Mouse (Mus musculus) left cerebral cortex, postnatal 4 days (tissue): ENCODE results near the gene Bcas1. TPM values are rescaled to one million over a fixed set of nuclear protein-coding genes. Genes with fewer than 3 reads are reported as not detected.

Experiments
- DNase-seq: peaks from one replicate; pipeline ENCODE4 v3.0.0-alpha.2; 2022
- intact Hi-C: fragments of 180-260 bp; cut with DNase I; formaldehyde crosslinking; loops from one replicate; pipeline ENCODE4 v1.15.1; 2025
- total RNA-seq, 2 experiments: library from RNA; stranded (reverse); gene quantifications; 2 replicates each; pipeline ENCODE4 v1.2.3; 2021

The Bcas1 gene
- total RNA-seq, 2 experiments from 2014 or later = 10.9 to 13.6 TPM

DNA sequence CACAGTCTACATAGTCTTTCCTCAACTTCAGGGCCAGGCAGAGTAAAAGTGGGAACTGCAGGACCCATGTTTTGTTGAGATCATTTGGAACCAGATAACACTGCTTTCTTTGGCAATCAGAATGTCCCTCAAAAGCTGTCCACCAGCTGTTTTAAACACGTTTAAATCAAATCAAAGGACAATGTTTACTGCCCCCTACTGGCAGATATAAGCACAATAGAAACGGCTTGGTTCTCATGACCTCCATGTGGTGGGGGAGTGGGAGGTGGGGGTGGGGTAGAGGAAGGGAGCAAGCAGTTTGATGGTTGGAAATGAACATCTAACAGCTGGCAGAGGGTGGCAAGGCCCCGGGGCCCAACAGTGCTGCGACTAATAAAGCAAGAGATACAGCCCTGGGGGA lies 5.7 kb downstream of the Bcas1 start:
- intact Hi-C loops = no loop called here
- no peak for DNase-seq

DNA sequence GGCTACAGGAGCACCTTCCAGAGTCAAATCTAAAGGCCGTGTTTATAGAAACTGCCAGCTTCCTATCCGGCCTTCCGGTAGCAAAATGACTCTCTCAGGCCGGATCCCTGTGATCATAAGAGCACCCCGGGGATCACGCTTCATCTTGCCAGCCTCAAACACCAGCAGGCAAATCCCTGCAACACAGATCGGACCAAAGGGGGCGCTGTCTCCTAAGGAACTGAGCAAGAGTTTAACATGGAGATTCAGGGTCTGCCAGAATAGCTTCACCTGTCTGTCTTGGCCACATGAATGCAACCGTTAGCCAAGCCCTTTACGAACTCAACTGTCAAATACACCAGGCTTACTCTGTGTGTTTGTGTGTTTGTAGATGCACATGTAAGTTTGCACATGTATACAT lies 8.9 kb downstream of the Bcas1 start:
- intact Hi-C loops = no loop called here
- peak; percentile 64 for DNase-seq

DNA sequence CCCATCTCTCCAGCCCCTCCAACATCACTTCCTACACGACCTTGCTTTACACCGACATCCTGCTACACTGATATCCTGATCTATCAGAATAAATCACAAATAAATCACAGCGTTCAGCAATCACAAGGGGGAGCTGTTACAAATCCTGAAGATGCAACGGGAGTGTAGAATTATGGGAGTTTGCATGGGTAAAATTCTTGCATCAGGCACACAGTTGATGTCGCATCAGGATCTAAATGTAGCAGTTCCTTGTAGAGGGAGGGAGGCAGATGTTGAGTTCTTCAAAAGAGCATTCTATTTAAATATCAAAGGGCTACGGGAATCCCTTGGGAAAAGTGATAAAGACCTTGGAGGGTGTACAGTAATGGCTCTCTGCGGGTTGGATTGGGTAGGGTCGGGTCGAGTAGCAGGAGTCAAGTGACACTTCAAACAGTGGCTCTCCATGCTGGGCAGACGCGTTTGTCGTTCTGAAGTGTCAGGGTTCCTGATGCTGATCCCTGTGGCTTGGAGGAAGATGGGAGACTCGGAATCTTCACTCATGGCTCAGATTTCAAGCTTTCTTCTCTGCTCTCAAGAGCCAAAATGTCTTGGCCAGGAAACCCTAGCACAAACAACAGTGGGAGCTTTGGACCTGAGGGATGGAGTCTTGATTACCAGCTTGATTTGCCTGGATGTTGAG lies 16.0 kb downstream of the Bcas1 start:
- intact Hi-C loops = no loop called here
- no peak for DNase-seq

DNA sequence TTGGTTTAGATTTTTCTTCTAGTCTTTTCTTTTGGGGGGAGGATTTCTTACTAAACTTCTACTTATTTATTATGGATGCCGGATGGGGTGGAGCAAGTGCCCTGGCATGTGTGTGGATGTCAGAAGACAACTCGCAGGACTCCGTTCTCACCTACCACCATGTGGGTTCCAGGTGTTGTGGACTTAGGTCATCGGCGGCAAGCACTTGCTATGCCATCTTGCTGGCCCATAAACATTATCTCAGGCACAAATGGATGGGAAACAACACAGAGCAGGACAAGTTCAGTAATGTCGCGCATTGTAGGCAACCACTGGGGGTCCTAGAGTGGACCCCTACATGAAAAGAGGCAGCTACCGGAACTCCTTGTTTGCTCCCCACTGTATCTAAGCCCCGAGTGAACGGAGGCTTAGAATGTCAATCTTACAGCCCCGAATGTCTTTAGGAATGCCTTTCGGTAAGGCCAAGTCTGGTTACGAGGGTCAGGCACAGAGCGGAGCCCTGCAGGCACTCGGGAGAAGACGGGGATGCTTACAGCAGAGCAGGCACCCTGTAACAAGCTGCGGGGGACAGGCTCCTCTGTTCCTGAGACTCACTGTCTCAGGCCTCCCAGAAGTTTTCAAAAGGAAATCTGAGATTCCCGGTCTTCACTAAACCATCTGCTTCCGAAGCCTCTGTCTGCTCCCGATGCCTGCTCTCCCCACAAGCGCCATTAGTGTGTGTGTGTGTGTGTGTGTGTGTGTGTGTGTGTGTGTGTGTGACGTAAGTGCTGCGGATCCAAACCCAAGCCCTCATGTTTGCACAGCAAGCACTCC lies 16.8 kb downstream of the Bcas1 start:
- DNase-seq = no peak
- intact Hi-C loops = no loop called here

DNA sequence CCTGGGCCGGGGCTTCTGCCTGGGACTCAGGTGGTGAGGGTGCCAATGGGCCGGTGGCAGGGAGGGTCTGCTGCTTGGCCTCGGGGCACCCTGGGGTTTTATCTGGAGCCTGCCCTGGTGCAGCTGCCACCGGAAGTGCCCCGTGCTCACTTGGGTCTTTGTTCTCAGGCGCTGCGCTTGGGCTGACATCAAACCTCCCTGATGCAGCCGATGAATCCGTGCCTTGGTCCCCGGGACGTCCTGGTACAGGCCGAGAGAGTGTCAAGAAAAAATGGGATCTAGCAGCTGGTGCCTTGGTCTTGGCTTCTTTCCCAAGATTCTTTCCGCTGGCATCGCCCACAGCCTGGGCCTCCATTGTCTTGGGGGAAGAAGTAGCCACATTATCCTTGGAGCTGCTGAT lies 21.2 kb downstream of the Bcas1 start:
- intact Hi-C loops = no loop called here
- DNase-seq = peak; percentile 64

DNA sequence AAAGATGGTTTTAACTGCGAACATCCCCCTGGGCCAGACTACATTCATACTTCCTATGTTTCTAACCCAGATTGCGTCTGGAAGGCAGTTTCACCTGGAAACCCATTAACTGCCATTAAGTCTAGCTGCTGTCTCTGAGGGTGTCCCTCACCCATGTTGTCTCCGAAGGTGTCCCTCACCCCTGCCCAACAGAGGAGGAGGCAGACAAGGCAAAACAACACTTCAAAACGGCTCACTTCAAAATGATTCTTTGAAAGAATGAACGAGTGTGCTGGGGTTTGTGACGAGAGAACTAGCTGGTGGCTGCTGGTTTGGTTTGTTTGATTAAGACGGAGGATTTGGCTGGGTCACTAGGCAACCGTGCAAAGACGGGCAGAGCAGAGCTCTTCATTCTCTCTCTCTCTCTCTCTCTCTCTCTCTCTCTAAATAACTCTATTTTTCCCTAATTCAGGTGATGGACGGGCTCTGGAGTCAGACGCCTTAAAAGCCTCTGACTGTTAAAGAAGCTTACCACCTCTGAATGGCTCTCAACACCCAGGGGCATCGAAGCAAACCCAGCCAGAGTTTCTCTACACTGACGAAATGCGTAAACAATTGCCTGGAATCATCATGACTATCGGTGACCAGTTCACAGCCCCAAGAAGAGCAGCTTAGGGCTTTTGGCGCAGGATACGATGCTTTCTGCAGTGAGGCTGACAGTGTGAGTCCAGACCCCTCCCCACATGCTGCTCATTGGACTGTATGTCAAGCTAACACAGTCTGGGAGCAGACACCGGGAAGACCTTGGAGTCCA lies 22.7 kb downstream of the Bcas1 start:
- intact Hi-C loops = no loop called here

DNA sequence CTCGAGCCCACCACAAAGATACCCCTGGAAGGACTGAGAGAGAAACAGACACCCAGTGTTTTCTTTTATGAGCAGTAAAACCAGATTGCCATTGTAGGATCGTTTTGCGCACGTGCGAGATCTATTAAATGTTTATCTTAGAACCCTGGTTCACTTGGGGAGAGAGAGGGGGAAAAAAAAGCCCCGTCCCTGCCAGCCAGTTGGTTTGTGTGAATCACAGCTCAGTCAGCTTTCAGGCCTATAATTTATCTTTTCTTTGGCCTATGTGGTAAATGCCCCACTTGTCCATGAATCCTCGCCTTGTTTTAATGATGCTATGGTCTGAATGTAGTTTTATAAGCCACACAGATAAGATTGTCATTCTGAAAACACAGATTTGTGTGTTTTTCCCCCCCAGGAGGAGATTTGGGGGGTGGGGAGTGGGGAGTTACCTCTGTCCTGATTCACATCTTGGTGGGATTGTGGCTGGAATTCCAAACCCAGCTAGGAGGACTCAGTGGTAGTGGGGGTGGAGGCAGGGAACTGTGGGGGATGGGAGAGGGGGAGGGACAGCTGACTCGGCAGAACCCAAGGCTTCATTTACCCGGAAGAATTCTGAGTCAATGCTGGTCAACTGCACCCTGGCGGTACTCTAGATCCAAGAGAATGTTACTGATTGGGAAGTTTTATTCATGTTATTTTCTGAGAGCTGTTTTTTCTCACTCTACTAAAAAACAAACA lies 23.8 kb downstream of the Bcas1 start:
- intact Hi-C loops = no loop called here

More for the DNA sequence above, 22.7 kb downstream of the Bcas1 start:
- DNase-seq = no peak

DNA sequence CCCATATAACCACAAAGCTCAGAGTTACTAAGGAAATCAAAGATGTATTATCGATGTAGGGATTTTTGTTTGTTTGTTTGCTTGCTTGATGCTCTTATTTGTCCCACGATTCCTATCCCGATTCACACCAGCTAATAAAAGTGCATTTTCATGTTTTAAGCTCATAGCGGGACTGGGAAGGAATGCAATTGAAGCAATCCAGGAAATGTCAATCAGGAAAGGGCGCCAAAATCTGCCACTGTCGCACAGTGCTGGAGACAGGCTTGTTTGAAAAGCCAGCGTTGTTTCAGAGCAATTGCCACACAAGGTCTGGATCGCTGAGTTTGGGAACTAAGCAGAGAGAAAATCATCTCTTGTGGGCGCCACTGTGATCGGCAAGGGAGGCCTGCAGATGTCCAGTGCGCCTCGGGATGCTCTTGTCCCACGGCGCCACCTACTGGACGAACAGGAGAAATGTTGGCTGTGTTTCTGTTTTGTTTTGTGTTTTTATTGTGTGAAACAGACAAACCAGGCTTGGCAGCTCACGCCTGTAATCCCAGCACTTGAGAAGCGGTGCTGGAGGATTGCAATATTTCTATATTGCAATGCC lies 26.3 kb downstream of the Bcas1 start:
- intact Hi-C loops = no loop called here
- DNase-seq = peak; percentile 82

More for the DNA sequence above, 23.8 kb downstream of the Bcas1 start:
- DNase-seq = no peak

DNA sequence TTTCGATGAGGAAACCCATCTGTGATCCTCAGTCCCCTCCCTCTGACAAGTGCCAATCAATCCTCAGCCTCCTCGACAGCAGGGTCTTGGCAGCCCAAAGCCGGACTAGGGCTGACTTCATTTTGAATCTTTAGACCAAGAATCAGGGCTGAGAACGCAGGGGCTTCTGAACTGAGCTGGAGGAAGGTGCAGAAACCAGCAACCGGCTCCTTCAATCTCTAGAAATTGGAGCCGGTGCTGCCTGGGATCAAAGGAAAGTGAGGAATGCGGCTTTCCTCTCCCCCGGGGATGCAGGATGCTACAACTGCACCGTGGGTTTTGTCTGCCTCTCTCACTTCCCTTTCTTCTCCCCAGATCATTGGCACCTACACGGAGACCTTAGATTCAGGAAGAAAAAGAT lies 27.0 kb downstream of the Bcas1 start:
- DNase-seq = no peak
- intact Hi-C loops = no loop called here

DNA sequence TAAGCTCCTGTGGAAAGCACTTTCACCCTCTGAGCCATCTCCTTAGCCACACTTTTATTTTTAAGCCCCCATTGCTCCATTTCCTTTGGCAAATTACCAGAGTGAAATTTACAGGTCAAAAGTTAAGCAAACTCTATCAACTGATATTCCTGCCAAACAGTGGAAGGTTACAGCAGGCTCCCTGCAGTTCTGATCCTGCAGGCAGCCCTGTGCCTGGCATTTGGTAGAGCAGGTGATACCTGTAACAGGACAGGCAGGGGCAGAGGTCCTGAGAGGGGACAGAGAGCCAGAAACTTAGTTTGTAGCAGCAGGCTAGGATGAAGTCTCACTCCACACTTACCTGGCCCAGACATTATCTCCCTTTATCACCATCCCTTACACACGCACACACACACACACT lies 35.7 kb downstream of the Bcas1 start:
- intact Hi-C loops = no loop called here
- no peak for DNase-seq

DNA sequence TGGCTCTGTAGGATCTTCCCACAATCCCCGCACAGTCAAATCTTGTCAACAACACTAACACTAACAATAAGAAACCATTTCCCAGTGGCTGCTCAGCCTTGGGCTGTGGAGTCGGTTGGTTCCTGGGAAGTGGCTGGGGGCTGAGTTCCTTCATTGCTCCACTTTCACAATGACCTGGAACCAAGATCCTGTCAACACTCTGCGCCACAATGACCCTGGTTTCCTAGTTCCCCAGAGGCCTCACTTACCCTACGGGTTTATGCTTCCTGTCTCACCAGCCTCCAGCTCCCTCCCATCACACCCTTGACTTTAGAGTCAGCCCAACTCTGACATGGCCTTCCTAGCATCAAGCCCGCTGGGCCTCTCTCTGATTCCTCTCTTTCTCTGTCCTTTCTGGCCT lies 39.3 kb downstream of the Bcas1 start:
- DNase-seq = no peak
- intact Hi-C loops = no loop called here

DNA sequence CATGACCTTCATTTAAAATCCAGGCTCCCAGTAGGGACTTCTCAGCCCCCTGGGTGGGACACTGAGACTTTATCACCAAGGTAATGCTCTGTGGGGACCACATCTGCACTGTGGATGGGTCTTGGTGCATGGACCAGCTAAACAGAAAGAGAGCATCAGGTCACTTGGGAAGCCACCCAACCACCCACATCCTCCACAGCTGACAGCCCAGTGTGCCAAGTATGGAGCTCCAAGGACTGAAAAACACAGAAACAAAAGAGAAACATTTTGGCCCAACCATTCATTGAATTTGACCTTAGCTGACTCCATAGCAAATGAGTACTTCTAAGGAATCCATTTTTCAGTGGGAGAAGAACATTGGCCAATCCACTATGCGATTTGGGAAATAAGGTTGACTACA lies 42.1 kb downstream of the Bcas1 start:
- intact Hi-C loops = no loop called here
- no peak for DNase-seq

DNA sequence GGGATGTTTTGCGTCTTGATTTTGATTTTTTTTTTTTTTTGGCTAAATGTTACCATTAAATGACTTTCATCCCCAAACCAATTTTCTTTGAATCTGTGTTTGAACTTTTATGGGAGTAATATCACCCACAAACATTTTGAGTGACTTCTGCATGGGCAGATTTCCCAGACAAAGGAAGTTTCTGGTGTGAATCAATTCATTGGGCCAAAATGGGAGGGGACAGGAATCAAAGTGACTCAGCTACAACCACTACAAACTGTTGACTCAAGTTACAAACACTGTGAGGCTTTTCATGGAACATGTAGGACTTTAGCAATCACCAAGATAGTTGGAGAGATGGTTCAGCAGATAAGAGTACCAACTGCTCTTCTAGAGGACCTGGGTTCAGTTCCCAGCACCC lies 42.9 kb downstream of the Bcas1 start:
- intact Hi-C loops = no loop called here
- DNase-seq = no peak

DNA sequence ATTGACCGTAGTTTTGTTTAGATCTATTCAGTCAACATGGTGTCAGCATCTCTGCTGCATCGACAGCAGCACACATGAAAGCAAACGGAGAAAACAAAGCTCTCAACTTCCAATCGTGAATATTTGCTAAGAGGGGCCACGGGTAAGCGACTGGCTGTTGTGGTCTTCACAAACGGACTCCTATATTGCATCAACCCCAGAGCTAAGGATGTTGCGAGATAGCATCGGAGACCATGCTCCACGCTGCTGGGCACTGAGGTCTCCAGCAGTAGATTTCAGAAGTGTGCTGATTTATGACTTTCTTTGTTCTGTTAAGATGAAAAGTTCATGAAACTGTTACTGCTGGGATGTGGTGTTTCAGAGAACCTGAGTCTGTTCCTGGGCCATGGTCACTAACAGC lies 54.3 kb downstream of the Bcas1 start:
- intact Hi-C loops = no loop called here
- DNase-seq = no peak

DNA sequence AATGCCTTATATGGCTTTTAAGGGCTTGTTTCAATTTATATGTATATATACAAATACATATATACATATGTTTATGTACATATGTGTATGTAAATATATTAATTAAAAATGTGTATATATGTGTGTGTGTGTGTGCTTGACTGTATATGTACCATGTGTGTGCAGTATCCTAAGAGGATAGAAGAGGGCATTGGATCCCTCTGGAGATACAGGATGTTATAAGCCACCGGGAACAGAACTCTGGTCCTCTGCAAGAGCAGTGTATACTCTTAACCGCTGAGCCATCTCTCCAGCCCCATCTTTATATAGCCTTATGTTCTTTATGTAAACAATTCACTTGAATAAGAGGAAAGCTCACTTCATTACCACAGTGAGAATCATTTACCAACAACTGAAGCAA lies 62.0 kb downstream of the Bcas1 start:
- intact Hi-C loops = no loop called here
- DNase-seq = no peak

DNA sequence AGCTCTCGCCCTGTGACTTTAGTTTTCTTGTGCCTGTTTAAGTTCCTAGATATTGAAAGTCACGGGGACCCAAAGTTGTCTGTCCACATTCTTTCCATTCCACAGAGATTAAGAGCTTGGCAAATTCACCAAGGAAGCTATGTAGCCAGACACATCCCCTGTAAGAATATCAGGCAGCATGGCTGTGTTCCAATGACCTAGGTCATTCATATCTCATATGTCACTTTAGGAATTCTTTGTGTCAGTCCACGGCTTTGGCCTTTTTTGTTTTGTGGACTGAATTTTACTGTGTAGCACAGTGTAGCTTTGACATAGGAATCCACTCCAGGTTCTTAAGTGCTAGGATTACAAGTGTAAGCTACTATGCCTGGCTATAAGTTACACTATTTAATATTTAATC lies 62.4 kb downstream of the Bcas1 start:
- DNase-seq = no peak
- intact Hi-C loops = no loop called here

DNA sequence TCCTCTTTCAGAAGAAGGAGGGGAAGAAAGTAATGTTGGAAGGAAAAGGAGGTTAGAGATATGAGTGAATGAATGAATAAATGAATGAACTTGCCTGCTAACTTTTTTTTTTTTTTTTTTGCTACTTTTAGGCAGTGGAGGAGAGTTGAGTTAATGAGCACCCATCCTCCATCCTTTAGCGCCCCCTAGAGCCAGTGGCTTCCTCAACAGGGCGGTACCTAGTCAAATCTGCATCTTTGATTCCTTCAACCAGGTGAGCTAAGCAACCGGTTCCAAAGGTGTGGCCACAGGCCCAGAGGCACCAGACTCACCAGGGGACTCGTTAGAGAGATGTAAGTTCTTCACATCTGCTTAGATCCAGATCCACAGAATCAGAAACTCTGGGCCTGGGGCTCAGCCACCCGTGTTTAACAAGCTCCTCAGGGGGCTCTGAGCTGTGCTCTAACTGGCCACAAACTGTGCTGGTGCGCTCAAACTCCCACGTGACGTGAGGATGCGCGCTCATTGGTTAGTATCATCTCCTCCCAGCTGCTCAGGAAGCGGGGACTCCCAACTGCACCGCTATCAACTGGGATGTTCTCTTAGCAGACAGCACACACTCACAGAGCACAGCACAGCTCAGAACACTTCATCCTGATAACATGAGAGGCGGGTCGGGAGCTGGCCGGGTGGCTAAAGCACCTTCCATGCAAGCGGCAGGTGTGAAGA lies 70.8 kb downstream of the Bcas1 start:
- no peak for DNase-seq
- intact Hi-C loops = no loop called here

DNA sequence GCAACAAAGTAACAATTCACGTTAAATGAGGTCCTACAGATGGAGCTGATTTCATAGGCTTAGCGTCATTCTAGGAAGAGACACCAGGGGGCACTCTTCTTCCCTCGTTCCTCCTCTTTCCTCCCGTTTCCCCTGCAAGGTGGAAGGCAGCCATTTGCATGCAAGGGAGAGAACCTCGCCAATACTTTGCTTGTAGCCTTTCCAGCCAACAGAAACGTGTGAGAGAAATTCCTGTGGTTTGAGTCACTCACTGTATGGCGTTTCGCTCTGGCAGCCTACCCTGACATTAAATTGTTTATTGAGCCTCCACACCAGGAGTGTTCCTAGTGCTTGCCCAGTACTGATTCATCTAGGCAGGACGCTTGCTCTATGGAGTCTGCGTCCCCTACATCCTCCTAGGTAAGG lies 72.7 kb downstream of the Bcas1 start:
- DNase-seq = peak; percentile 81
- intact Hi-C loops = loop anchor here (2.0 kb wide), 1 partner anchor 152 kb away; no protein-coding TSS in a partner anchor

DNA sequence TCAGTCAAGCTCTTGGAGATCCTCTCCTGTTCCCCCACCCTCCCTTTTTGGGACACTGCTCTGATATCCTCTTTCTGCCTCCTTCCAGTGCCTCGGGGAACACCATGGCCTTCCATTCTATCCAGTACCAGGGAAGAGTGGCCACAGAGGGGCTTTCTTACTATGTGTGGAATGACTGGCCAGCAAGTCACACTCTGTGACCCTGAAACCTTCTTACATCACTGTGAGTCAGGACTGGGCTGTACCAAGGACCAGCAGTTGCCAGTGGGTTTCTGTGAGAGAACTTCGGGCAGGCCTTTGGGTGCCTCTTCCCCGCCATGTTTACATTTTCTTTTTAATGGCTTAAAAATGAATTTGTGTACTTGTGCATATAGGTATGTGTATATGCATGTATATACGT lies 75.4 kb downstream of the Bcas1 start:
- DNase-seq = no peak
- intact Hi-C loops = no loop called here

DNA sequence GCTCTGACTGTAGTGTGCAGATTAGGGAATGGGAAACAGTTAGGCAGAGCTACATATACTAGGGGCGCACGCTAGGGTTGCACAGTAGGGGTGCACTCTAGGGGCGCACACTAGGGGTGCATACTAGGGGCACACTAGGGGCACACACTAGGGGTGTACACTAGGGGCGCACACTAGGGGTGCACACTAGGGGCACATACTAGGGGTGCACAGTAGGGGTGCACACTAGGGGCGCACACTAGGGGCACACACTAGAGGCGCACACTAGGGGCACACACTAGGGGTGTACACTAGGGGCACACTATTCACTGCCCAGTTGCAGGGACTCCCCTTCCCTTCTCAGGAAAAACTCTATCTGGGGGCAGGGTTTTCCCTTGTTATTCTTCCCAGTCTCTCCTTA lies 75.8 kb downstream of the Bcas1 start:
- DNase-seq = no peak
- intact Hi-C loops = no loop called here
